Mouse (Mus musculus) right cerebral cortex, adult 18-20 months (tissue): Measurements from ENCODE around the gene Fbxw15.
"Not testable (repeated sequence)": the region's sequence is repeated elsewhere in the genome, so short reads cannot be mapped to it uniquely, and the experiment has no call there.

Source experiments
- DNase-seq: peaks from one replicate; pipeline ENCODE4 v3.0.0; 2022; ENCODE audit warnings: mixed read lengths

The Fbxw15 gene

DNA sequence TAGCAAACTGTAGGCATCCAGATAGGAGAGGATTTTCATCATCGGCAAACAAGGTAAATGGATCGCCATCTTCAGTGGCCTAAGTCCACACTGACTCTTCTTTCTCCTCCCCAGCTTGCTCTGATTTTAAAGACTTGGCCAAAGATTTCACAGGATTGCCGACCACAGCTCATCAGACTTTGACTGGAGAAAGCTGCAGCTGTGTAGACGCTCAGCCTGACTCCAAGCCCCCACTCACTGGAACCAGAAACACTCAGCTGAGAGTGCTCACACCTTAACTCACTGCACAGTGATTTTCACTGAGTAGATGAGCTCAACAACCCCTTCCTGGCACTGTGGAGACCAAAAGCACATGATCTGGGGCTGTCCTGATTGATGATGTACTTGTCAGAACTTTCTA is at the start of gene Fbxw15:
Gene Fbxw15, minus strand, starts transcription at position 101 of the 400 bp plus-strand sequence.
- DNase-seq: not testable (repeated sequence)

DNA sequence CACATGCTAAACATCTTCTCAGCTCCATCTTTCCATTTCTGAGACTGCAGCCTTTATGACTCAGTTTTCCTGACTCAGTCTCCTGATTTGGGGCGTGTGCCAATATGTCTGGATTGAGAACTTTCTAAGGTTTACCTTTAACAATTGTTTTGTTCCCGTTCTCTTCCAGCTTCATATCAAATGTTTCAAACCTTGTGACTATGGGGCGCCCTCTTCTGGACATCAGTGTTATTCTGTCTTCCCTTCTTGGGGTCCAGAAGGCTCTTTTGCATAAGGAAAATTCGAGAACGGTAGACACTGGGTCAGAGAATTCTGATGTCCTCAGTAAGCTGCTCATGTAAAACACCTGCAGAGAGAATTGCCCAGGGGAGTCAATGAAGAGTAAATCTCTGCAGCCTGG is 38.8 kb upstream of the Fbxw15 start:
- DNase-seq: peak; percentile 10

DNA sequence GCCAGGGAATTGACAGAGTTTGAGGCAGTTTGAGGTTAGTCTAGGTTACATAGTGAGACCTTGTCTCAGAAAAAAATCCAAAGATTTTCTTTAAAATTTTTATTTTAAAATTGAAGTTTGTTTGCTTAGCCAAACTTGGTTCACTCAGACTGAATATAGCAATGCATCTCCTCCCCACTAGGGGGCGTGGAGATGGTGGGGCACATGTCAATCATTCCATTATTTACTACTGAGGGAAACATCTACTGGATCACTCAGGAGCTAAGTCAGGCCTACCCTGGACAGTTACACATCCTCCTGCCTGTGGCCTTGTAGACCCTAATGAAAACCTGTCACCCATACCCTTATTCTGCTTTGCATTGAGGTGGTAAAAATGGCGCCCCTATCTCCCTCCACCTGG is 34.1 kb upstream of the Fbxw15 start:
- not testable (repeated sequence) for DNase-seq

DNA sequence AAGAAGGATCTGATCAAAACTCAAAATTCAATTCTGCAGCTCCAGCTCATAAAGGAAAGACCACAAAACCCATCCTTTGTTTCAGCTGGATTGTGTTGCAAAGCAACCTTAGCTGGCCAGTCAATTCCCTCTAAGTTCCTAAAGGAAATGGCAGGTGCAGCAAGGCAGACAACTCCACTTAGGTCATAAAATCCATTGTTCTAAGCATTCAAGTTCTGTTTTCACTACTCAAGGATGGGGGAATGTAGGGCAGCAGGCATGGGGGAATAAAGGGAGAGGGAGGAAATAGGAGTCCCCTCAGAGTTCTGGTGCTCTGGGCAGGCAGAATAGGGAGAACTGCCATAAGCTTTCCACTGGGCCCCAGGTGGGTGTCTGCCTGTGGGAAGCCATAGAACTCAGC is 29.2 kb upstream of the Fbxw15 start:
- no peak for DNase-seq

DNA sequence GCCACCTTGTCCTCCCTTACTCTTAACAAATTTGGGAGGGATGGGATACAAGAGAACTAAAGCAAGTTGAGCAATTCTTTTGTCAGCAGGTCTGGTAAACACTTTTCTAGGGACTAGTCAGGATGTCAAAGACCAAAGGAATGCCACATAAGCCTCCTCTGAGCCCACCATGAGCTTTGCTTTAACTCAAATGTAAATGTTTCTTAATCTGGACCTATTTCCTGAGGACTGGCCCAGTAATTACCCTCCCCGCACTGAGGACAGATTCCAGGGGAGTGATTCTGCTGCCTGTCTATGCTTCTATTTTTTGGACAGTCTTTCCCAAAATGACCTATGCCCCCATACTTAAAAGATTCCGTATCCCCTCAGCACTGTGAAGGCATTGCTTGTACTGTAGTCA is 26.8 kb upstream of the Fbxw15 start:
- no peak for DNase-seq

DNA sequence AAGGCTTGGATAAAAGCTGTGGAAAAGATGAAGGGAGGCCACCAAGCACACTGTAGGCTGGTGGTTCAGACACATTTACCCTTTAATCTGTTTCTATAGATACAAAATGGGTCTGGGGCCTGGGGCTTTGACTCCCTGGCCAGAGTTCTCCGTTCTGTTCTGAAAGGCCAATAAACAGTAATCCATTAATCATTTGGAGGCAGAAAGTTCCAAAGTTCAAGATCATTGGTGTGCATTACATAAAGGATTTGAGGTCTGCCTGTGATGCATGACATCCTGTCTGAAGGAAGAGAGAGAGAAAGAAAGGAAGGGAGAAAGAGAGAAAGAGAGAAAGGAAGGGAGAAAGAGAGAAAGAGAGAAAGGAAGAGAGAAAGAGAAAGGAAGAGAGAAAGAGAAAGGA is 2.5 kb downstream of the Fbxw15 start:
- DNase-seq: no peak

DNA sequence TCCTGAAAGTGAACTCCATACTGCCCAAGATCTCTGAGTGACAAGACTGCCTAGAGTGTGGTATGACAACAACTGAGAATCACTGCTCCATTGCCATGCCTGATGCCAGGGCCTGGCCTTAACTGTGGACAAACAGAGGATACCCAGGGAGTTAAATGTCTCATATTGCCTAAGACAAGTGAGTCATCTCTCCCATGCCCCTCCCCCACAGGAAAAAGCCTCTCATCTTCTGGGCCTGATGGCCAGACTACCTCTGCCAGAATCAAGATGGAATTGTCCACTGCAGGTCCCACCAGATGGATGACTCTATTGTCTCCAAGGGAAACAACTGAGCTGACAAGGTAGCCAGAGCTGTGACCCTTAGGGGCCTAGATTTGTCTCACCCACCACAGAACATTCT is 6.0 kb downstream of the Fbxw15 start:
- not testable (repeated sequence) for DNase-seq

DNA sequence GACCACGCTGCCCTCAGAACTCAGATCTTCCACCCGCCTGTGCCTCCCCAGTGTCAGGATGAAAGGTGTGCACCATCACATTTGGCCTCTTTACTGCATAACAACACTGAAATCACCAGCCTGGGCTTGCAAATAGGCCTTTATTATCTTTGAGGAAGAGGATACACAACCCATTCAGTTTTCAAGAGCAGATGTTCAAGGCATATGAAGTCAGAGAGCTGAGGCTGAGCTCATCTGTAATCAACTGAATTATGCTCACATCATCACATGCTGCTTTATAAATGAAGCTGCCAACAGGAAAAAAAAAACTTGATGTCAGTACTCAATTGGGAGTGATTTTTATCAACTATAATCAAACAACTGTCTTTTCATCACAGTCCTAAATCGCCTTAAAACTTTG is 15.6 kb downstream of the Fbxw15 start:
- no peak for DNase-seq

DNA sequence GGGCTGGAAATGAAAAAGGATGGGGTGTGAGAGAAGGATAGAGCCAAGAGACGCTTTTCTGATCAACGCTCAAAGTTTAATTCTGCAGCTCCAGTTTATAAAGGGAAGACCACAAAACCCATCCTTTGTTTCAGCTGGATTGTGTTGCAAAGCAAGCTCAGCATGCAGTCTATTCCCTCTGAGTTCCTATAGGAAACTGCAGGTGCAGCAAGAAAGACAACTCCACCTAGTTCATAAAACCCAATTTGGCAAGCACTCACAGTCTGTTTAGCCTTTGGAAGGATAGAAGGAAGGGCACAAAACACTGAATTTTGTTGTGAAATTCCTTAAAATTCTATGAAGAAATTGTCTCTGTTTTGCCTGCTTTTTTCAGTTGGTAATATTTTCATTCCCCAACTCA is 18.4 kb downstream of the Fbxw15 start:
- not testable (repeated sequence) for DNase-seq

DNA sequence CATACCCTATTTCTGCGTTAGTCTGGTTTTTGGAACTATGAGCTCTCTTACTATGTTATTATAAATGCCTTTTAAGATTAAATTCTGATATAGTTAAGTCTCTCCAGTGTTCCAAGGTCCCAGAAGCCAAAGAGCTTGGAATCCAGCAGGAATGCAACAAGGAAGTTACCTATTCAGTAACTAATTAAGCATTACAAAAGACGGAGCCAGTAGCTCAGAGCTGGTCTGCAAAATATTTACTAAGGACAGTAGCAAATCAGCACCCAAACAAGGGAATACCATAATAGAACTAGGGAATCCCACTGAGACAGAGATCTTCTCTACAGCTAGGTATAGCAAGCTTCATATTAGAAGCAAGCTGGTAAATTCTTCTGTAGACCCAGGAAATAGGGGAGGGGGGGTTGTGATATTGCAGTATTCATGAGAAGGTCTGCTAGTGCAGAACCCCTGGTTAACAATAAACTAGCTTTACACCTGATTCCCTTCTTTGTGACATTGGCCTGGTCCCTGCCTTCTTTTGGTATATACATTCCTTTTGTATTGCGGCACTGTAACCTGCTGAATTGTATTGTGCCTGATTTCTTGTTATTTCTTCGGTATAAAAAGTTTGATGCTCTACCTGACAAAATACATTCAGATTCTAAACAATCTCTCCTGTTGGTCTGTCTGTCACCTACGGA is 44.5 kb downstream of the Fbxw15 start:
- DNase-seq: no peak
